Mouse (Mus musculus): ENCODE measurements at regions not wholly inside any gene's neighbourhood (a gene's known extent, or its start where the extent isn't known, plus 50 kb on each side); places are given as distances from the start of the nearest gene placed in this dataset.

DNA sequence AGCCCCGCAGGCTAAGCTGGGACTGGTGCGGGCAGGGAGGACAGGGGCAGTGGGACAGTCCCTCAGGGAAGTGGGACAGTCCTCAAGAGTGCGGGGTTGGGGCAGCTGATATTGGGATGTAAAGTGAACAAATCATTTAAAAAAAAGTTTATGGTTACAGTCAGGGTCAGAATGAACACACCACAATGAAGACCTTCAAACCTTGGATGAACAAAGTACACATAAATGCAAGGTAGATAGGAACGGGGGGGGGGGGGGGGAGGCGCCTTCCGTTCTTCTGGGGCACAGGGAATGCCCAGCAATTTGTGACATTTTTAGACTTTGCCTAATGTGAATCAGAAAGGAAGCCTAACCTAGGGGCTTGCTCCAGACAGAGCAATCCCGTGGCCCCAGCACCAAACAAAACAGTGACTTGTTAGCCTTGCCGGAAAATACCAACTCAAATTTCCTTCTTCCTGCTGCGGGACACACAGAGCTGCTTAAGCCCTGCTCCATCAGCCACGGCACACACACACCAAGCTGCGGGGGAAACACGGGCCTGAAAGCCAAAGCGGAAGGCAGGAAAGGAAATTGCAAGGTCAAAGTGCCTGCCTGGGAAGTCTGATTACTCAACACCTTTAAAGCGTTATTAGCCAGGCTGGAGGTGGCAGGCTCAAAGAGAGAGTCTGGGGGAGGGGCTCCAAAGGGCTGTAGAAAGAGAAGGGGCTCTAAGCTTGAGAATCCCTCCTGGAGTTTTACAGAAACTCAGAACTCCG is 309.6 kb upstream of the Jarid2 start:
- ATAC-seq (ENCODE audit: poor library complexity, severe bottlenecking) = peak; percentile 68

DNA sequence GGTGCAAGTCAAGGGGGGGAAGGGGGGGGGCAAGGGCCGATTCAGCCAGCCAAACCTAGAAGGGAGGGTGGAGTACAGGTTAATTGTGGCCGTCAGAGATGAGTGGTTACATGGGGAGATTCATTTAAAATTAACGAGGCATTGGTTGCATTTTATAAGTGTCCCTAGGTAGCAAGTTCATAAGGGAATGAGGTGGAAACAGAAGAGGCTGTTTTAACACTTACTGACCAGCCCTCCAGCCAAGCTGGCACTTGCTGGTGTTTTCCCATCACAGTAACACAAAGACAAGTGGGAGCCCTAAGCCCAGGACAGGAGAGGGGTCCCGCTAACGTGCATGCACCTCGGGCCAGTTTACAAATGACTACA is 309.1 kb upstream of the Jarid2 start:
- ATAC-seq (ENCODE audit: poor library complexity, severe bottlenecking) = no peak

DNA sequence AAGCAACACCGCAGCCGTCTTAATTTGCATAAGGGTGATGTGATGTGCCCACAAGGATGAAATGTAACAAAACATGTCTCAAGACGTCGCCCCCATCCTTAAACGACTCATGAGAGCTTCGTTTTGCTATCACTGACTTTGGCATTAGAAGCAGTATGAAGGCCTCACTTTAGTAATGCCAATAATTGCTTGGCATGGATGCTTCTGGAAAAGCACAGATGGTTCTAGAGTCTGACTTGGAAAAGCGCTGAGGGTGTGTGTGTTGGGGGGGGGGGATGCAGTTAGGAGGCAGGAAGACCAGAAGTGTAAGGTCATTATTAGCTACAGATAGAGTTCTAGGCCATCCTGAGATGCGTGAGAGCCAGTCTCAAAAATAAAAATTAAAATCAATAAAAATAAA is 308.3 kb upstream of the Jarid2 start:
- ATAC-seq (ENCODE audit: poor library complexity, severe bottlenecking) = no peak

DNA sequence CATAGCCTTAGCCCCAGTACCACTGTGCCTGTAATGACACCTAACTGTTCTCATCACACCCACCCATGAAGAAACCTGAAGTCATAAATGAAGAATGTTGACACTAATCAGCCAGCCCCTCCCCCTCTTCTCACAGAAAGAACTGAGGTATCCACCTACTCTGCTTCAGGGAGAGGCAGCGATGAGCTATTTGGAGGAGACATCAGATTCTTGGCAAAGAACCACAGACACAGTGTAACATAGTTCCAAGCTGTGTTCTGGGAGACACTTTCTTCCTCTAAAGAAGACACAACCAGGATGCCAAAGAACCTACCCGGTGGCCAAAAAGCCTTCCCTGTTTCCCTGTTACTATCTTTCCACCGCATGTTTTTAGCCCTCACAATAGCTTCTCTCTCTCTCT is 307.8 kb upstream of the Jarid2 start:
- ATAC-seq (ENCODE audit: poor library complexity, severe bottlenecking) = no peak

DNA sequence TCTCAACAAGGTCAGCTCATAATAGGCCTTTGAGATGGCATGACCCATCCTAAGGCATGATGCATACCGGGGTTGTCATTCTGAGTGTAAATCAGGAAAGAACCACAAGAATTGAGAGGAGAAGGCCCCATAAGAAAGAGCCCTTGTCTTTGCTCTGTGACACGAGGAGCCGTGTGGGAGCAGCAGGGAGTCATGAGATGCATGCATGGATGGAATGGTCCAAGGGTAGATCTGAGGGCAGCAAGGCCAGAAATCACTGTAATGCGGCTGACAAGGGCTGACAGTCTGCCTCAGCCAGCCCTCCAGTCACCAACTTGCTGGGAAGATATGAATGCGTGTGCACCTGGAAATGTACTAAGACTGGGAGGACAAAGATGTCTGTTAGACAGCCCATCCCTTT is 307.4 kb upstream of the Jarid2 start:
- no peak for ATAC-seq (ENCODE audit: poor library complexity, severe bottlenecking)

DNA sequence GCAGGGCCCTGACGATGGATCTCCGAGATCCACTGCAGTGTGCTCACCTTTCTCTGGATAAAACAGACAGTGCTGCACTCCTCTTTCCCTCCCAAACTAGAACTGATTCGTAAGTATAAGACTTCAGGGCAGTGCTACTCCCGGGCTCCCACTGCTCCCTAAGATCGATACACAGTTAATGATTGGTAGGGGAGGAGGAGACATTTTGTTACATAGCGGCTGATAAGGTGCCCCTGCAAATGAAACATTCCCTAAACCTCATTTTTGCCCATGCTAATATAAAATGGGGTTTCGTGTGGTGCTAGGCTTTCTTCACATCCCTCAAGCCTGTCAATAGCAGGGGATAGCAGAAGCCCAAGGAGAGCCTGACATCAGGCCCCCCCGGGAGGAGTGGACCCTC is 298.8 kb upstream of the Jarid2 start:
- no peak for ATAC-seq (ENCODE audit: poor library complexity, severe bottlenecking)

DNA sequence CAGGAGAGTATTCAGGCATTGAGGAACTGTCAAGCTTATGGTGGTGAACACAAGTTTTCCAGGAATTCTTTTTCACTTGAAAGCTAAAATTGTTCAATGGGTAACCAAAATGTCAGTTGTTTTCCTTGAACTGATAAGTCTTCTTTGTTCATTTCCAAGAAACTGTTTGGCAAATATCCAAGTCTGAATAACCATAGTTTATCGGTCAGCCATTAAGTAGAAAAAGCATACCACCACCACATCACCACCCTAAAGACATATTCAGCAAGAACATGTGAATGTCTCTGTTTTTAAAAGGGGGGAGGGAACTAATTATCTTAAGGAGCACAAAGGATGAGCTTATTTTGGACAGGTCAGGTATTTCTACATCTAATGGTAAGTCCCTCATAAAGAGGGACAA is 291.6 kb upstream of the Jarid2 start:
- ATAC-seq (ENCODE audit: poor library complexity, severe bottlenecking) = no peak

DNA sequence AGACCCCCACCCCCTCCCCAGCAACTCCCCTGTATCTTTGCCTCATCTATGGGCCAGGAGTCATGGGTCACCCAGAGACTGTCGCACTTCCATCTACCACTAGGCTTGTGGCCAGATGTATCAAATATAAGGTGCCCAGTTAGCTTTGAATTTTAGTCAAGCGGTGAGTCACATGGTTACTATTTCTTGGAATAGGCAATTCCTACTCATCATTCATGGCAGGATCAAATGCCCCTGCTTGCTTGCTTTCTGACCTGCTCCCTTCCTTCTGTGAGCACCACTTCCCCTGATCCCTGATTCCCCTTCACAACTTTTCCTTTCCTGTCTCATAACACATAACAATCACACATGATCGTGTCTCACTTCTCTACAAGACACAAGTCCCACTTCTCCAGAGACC is 288.2 kb upstream of the Jarid2 start:
- no peak for ATAC-seq (ENCODE audit: poor library complexity, severe bottlenecking)

DNA sequence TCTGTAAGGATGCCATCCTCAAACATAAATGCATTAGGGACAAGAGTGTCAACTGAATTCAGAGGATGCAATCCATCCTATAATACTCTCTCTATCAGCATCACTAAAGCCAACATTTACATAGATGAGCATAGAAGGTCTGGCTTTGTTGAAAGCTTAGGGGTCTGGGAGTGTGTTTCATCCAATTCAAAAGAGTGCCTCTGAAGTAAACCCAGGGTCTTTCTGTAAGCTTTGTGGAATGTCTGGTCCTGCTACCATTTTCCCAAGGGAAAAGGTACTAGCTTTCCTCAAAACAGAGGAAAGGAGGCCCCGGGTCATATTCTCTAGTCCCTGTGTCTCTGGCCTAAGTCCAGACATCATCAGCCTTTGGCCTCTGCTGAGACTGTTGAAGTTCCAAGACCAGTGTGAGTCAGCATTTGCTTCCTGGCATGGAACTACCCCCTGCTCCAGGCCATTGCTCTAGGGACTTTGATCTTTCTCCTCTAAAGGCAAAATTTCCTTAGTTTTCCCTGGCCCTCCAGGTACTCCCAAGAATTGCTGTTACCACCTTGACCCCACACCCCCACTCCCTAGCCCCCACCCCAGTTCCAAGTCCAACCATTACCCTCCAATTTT is 280.0 kb upstream of the Jarid2 start:
- no peak for ATAC-seq (ENCODE audit: poor library complexity, severe bottlenecking)

DNA sequence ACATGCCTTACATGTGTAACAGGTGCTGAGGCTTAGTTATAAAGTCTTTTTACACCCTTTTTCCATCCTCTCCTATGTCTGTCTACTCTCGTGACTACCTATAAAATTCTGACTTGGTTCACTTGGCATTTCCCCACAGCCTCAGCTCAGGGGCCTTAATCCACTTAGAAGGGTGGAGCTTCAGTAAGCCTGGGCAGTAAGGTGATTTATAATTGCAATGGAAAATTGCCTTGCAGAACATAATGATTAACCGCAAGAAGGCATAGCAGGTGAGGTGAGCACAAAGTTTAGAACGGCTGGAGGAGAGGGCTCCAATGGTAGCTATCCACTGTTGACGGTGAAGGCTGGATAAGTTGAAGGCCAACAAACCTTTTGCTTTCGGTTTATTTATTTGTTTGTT is 278.1 kb upstream of the Jarid2 start:
- ATAC-seq (ENCODE audit: poor library complexity, severe bottlenecking) = no peak

DNA sequence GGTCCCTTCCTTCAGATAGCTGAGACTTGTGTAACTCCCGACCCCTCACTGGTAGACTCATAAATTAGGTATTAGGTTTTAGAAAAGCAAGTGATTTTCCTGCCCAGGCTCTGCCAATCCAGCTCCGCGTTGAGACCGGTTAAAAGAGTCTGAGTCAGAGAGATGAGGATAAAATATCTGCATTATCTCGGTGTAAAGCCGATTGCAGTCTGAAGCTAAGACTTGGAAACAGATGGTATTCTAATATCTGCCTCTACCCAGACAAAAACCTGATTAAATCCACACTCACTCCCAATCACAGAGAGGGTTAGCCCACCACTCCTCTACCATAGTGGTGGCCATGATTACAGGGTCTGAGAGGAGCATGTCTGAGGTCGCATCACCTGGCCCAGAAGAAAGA is 276.1 kb upstream of the Jarid2 start:
- no peak for ATAC-seq (ENCODE audit: poor library complexity, severe bottlenecking)

DNA sequence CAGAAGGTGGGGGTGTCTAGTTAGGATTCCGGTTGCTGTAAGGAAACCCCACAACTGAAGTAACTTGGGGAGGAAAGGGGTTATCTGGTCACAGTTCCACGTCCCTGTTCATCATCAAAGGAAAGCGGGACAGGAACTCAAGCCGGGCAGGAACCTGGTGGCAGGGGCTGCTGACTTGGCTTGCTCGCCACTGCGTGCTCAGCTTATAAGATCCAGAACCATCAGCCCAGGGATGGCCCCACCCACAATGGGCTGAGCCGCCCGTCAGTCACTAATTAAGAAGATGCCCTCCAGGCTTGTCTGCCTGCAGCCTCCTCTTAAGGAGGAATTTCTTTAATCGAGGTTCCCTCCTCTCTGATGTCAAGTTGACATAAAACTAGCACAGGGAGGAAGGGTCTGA is 275.1 kb upstream of the Jarid2 start:
- no peak for ATAC-seq (ENCODE audit: poor library complexity, severe bottlenecking)

DNA sequence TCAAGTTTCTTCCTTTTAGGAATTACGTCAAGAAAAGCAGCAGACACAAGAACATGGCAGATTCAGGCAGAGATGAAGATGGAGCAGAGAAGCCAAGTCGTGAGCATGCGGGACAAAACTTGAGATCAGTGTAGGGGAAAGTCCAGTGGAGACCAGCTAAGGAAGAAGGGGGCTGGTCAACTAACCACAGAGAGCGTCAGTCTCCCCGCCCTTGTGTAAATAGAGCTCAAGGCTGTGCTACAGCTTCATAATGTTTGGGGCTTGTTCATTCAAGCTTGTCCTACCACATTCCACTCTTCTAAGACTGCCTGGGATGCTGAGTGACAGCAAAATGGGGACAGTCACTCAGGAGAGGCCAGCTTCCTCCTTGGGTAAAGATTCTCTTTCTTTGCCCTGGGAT is 274.1 kb upstream of the Jarid2 start:
- no peak for ATAC-seq (ENCODE audit: poor library complexity, severe bottlenecking)

DNA sequence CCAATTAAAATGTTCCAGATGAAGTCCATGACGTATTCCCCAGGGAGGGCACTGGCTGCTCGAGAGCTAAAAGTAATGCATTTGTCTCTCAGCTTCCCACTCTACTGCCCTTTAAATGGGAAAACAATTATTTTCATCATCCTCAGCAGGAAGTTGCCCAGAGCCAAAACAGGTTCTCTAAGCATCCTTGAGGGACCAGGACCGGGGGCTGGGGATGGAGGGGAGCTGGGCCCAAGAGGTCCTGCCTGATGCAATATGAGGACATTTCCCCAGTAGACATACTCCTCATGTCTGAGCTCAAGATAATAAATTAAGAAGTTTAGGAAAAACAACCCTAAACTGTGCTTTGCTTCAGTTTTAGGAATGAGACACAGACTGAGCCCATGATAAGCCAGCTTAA is 270.5 kb upstream of the Jarid2 start:
- no peak for ATAC-seq (ENCODE audit: poor library complexity, severe bottlenecking)

DNA sequence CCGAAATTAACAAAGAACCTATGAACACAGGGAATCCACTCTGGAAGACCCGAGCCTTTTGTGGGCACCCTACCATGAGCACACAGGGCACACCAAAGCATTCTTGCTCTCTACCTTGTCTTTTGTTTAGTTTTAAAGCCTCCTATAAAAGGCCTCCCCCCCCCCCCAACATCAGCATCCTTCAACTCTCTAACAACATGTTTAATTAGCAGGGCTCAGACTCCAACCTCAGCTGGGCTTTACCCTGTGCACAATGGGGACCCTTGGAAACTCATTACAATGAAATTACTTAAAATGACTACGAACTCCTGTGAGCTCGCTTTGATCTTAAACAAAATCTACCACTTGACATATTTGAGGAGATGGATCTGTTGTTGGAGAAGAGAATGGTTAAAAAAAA is 270.1 kb upstream of the Jarid2 start:
- no peak for ATAC-seq (ENCODE audit: poor library complexity, severe bottlenecking)

DNA sequence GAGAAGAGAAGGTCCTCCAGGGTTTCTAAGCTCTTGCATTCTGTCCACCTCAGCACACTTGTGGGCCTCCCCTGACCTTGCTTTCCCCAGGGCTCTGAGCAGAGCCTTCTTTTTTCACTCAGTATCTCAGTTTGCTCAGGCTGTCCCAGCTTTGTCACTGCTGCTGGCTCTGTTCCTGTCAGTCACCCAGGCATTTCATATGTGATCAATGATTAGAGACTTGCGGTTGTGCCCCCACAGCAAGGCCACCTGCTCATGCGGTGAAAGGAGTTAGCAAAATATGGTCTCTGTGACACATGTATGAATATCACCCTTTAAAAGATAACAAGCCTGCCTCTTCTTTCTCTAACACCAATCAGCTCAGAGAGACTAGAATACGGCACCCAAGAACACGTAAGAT is 265.6 kb upstream of the Jarid2 start:
- no peak for ATAC-seq (ENCODE audit: poor library complexity, severe bottlenecking)

DNA sequence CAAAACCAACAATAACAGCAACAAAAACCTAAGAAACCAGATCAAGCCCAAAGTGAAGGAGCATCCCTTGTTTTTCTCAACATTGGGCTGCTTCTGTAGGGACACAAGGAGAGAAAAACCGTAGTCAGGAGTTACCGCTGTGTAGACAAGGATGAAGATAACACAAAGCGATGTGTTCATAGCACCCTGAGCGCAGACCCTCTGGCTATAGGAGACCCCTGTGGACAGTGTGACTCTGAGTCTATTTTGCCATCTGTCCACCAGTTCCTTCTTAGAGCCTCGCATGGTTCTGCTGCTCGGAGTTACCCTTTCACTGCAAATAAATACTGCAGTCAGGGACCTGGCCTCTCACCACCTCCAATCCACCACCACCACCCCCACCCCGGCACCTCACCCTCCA is 263.7 kb upstream of the Jarid2 start:
- no peak for ATAC-seq (ENCODE audit: poor library complexity, severe bottlenecking)

DNA sequence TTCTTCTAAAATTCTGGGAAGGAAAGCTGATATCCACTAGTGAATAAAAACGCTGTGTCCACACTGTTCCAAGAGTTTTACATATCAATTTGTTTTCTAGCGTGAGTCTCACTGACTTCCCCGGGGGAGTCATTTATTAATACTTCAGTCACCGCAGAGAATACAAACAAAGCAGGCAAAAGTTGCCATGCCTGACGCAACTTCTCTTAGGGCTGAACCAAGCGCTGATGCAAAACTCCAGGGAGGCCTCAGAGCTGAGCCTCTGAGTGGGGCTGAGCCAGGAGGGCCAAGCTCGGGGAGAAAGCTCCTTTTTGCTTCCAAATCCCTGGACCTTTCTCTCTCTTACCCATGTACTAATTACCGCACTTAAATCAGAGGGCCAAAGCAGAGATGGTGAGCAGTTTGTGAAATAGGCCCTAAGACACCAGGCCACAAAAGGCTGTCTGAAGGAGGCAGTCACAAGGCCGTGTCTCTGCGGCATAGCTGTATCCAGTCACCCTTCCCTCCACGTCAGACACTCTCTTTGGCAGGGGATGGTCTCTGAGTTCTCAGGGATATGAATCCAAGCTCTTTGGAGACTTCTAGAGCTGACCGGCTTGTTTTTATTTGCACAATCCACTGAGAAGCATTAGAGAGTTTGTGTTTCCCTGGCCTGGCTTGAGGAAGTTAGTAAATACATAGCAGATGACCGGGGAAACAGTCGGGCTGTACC is 260.2 kb upstream of the Jarid2 start:
- peak; percentile 54 for ATAC-seq (ENCODE audit: poor library complexity, severe bottlenecking)

DNA sequence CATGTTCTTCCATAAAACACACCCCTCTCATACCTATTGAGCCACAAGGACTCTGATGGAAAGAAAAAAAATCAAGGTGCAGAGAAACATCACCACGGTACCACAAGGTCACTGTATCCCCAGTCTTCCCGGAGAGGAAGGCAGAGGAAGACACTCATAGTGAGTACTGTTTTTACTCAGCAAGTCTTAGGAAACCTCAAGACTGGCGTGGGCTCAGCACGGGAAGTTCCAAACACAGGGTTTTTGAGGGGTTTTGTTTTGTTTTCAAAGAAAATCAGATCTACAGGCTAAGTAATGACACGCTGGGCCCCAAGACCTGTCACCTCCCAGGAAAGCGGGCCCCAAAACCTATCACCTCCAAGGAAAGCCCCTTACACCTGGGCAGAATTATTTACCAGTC is 259.6 kb upstream of the Jarid2 start:
- ATAC-seq (ENCODE audit: poor library complexity, severe bottlenecking) = peak; percentile 35; the same call in 1 of the 2 replicates

DNA sequence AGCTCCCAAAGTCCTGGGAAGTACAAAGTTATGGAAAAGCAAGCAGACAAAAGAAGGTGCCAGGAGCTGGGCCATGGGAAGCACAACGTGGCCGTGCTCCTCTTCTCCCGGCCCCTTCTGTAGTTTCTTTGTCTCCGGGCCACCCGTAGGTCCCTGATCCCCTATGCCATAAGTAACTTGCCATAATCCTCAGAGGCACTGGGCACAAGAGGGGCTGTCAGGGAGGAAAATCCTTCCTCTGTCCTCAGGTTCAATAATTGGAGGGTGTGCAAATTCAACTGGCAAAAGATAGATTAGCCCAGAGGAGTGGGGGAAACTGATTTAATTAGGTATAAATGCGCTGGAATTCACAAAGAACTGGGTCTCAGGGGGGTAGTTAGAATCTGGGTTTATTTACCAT is 256.1 kb upstream of the Jarid2 start:
- no peak for ATAC-seq (ENCODE audit: poor library complexity, severe bottlenecking)

DNA sequence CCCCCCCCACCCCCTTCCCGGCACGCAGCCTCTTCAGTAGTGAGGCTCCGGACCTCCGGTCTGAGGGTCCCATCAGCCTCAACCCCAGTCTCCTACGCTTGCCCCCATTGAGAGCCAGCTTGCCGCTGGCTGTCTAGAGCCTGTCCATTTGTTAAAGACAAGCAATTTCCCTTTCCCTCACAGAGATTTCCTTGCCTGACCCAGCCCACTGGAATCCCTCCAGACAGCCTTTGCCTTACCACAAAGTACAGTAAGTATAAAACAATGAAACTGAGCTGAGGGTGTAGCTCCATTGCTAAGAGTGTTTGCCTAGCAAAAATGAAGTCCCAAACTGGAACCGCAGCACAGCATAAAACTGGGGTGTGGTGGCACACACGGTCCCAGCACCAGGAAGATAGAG is 252.4 kb upstream of the Jarid2 start:
- no peak for ATAC-seq (ENCODE audit: poor library complexity, severe bottlenecking)

DNA sequence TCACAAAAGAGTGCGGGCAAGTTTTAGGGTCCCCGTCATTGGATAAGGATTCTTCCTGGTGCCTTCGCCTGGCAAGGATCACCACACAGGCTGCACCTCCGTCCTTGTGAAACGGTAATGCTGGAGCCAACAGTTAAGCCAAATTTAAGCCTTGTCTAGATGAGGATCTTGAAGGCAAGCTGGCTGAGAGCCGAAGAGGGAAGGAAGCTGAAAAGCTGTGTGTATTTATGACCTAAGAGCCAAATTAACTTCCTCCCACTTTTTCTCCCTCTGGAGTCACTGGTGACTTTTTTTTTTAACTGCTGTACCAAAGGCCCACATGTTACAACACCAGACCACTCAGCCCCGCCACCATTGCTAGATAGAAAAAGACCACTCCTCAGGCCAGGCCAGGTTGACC is 249.1 kb upstream of the Jarid2 start:
- peak; percentile 41 for ATAC-seq (ENCODE audit: poor library complexity, severe bottlenecking)
